Mouse (Mus musculus) ES-Bruce4 (cell line): ENCODE data around the gene Trim69. TPM values are rescaled to one million over a fixed set of nuclear protein-coding genes. Genes with fewer than 3 reads are reported as not detected.

Experiments
- H3K27ac ChIP-seq: 2 replicates; pipeline ENCODE4 v1.5.1; 2012; ENCODE audit warnings: low read length, inconsistent platforms; ENCODE audit not compliant: insufficient read depth
- H3K27me3 ChIP-seq: 2 replicates; pipeline ENCODE4 v1.6.1; 2012; ENCODE audit warnings: mild to moderate bottlenecking, low read length, inconsistent platforms; ENCODE audit not compliant: control insufficient read depth, poor library complexity, insufficient read depth, severe bottlenecking
- H3K36me3 ChIP-seq: 2 replicates; pipeline ENCODE4 v1.6.1; 2012; ENCODE audit warnings: inconsistent platforms, mild to moderate bottlenecking, low read length, moderate library complexity; ENCODE audit not compliant: control insufficient read depth, poor library complexity, insufficient read depth, severe bottlenecking
- H3K4me1 ChIP-seq: one replicate; pipeline ENCODE4 v1.8.1; 2011; ENCODE audit warnings: low read length; ENCODE audit not compliant: control insufficient read depth, insufficient read depth
- H3K4me3 ChIP-seq: 2 replicates; pipeline ENCODE4 v1.5.1; 2011; ENCODE audit warnings: low read depth, mild to moderate bottlenecking, low read length
- H3K9ac ChIP-seq: 2 replicates; pipeline ENCODE4 v1.6.1; 2012; ENCODE audit warnings: low read depth, mild to moderate bottlenecking, inconsistent platforms; ENCODE audit not compliant: poor library complexity, severe bottlenecking
- H3K9me3 ChIP-seq: replicated peaks from 2 replicates; pipeline ENCODE4 v1.6.1; 2012; ENCODE audit warnings: mild to moderate bottlenecking, low read length, inconsistent platforms; ENCODE audit not compliant: control insufficient read depth, poor library complexity, insufficient read depth, severe bottlenecking
- CTCF ChIP-seq: IDR thresholded peaks from one replicate; pipeline ENCODE4 v1.8.1; 2011; ENCODE audit warnings: low read depth, low read length
- EP300 ChIP-seq: IDR thresholded peaks from 2 replicates; pipeline ENCODE4 v1.6.1; 2011; ENCODE audit warnings: low read depth, low read length; ENCODE audit not compliant: insufficient read depth
- POLR2A ChIP-seq: IDR thresholded peaks from one replicate; pipeline ENCODE4 v1.8.1; 2011; ENCODE audit warnings: low read length; ENCODE audit not compliant: insufficient read depth
- polyA plus RNA-seq: library from polyadenylated mRNA; stranded (reverse); fragments of >200 nt; gene quantifications from 2 replicates; pipeline ENCODE4 v1.2.4, GENCODE M21; 2011; ENCODE audit warnings: low read depth; ENCODE audit not compliant: missing spikeins, insufficient read depth, insufficient read length

Gene Trim69
- polyA plus RNA-seq, 1 experiment = 0.43 TPM

DNA sequence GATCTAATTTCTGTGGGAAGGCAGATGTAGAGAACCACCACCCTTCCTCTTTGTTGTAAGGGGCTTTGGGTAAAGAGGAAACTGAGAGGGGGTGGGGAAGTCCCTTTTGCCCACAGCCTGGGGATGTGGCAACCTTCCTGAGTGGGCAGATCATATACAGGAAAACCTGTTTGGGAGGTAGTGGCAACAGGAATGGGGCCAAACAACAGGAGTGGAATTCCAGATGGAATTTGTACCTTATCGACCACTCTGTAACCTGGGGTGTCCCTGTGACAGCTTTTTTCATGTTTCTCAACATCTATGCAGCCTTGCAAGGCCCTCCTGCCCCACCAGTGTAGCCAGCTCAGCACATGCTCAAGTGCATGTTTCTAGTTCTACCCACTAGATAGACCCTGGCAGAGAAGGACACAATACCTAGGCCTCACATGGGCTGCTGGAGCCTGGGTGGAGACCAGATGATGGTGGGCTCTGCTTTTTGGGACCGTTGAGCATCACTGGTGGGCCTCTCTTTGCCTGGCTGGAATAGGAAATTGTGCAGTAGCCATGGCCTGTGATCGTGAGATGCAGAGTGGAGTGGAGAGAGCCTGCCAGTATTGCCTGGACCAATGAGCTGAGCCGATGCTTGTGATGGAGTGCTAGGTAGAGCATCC lies 4.3 kb upstream of the Trim69 start:
- no peaks in the 10 kb centered on the region for H3K36me3 ChIP-seq
- H3K4me3 ChIP-seq = no peak overlapping the region
- no peak overlapping the region for H3K27ac ChIP-seq
- no peaks in the 10 kb centered on the region for H3K27me3 ChIP-seq
- H3K4me1 ChIP-seq = peaks cover 1% of the 10 kb centered on the region
- TF ChIP-seq POLR2A = no peak
- TF ChIP-seq CTCF = no peak
- no peak for TF ChIP-seq EP300
- H3K9ac ChIP-seq = no peak overlapping the region
- H3K9me3 ChIP-seq = no peaks in the 10 kb centered on the region

DNA sequence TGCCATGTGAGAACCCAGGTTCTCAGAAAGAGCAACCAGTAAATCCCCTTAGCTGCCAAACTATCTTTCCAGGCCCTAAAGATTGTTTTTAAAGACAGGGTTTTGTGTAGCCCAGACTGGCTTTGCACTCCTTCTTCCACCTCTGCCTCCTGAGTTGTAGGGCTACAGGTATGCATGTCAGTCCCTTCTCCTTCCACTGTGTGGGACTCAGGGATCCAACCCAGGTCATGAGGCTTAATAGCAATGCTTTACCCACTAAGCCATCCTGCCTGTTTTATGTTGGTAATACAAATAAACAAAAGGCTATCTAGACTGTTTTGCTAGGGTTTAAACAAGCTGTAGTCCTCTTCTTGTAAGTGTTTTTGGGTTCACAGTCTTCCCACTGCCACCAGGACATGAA lies 2.9 kb upstream of the Trim69 start:
- Histone ChIP-seq H3K36me3 (no peaks in the 10 kb centered on the region), H3K9ac (no peak overlapping the region), H3K9me3 (no peaks in the 10 kb centered on the region), H3K4me3 (no peak overlapping the region), H3K27ac (no peak overlapping the region), H3K27me3 (no peaks in the 10 kb centered on the region), H3K4me1 (peaks cover 2% of the 10 kb centered on the region)
- TF ChIP-seq POLR2A (no peak), EP300 (no peak), CTCF (no peak)

DNA sequence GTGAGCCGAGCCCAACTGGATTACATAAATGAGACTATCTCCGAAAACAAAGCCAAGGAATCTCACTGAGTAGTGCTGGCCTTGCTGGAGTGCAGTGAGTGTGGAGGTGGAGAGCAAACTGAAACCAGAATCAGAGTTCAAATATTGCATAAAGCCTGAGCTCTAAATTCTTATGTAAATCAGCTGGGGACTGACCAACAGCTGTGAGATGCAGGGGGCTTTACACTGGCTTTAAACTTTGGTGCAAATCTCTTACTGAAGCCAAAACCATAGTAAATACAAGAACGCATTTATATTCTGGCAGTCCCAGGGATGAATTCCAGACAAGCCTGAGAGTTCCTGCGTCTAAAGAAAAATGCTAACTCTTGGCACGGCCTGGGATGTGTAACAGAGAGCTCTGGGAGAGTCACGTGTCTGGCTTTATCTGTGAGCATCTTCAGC lies 2.1 kb upstream of the Trim69 start:
- no peak overlapping the region for H3K9ac ChIP-seq
- no peaks in the 10 kb centered on the region for H3K27me3 ChIP-seq
- peaks cover 2% of the 10 kb centered on the region for H3K4me1 ChIP-seq
- no peak for TF ChIP-seq POLR2A
- no peak for TF ChIP-seq CTCF
- no peak for TF ChIP-seq EP300
- no peaks in the 10 kb centered on the region for H3K36me3 ChIP-seq
- no peaks in the 10 kb centered on the region for H3K9me3 ChIP-seq
- H3K27ac ChIP-seq = no peak overlapping the region
- no peak overlapping the region for H3K4me3 ChIP-seq

DNA sequence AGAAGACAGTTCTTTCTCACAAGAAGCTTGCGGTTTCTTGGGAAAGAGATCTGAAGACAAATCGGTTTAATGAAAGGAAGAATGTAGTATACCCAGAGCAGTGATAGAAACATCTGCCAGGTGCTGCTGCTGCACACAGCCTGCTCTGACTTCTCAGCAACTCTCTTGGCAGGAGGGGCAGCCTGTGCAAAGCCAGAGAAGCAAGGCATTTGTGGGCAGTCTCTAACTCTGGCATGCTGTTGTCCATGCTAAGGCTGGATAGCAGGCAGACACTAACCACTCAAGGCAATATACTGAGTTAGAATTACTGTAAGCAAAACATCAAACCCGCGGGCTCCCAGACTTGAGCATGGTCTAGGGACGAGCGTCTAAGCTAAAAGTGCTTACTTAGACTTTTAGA lies 833 bp upstream of the Trim69 start:
- Histone ChIP-seq H3K27ac (no peak overlapping the region), H3K27me3 (no peaks in the 10 kb centered on the region), H3K4me1 (peaks cover 4% of the 10 kb centered on the region), H3K9ac (no peak overlapping the region), H3K4me3 (no peak overlapping the region), H3K9me3 (no peaks in the 10 kb centered on the region), H3K36me3 (no peaks in the 10 kb centered on the region)
- TF ChIP-seq POLR2A (no peak), CTCF (no peak), EP300 (no peak)

DNA sequence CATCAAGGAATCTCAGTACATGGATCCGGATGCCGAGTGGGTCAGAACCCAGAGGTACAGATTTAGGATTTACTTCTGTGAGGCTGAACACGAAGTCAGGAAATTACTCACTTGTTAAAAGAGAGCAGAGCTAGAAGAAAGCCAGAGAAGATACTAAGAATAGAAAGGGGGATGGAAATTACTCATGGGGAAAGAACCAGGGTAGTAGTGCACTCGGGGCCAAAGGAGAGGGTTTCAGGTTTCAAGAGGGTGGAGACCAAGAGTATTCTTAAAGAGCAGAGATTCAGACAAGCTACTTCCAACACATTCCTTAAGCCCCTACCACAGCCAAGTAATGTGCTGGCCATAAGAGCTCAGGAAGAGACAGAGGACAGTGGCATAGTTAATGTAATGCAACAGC lies 1.0 kb downstream of the Trim69 start:
- H3K4me3 ChIP-seq = no peak overlapping the region
- no peaks in the 10 kb centered on the region for H3K27me3 ChIP-seq
- no peak for TF ChIP-seq EP300
- no peak for TF ChIP-seq POLR2A
- TF ChIP-seq CTCF = no peak

DNA sequence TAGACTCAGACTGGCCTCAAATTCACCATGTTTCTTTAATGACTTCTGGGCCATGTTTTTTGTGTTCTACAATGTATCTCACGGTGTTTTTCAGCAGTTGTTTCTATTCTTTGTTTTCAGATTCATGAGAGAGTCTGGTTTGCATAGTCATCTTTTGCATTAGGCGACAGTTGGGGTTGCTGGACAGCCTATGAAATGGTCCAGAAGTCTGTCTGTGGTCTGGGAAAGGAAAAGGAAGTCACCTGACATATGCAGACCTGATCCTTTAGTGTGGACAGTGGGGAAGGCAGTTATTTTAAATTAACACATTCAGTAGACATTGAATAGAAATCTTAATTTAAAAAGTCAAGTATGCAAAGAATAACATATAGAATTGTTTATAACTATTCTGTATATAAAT lies 2.0 kb downstream of the Trim69 start:
- Histone ChIP-seq H3K9me3 (no peaks in the 10 kb centered on the region), H3K27me3 (no peaks in the 10 kb centered on the region), H3K9ac (no peak overlapping the region), H3K4me1 (peaks cover 4% of the 10 kb centered on the region), H3K36me3 (no peaks in the 10 kb centered on the region), H3K27ac (no peak overlapping the region), H3K4me3 (no peak overlapping the region)
- no peak for TF ChIP-seq POLR2A
- no peak for TF ChIP-seq EP300
- TF ChIP-seq CTCF = no peak

More for the DNA sequence above, 1.0 kb downstream of the Trim69 start:
- H3K36me3 ChIP-seq = no peaks in the 10 kb centered on the region
- H3K27ac ChIP-seq = no peak overlapping the region
- no peak overlapping the region for H3K9ac ChIP-seq
- H3K9me3 ChIP-seq = no peaks in the 10 kb centered on the region
- H3K4me1 ChIP-seq = peaks cover 4% of the 10 kb centered on the region
